Comparison of ENCODE assay signal across 8 mouse cellular contexts in genomic region chr1:131245089-131245856, GRCm38 (mm10). TPM values are rescaled to one million over a fixed set of nuclear protein-coding genes. Genes with fewer than 3 reads are reported as not detected.
DNase-seq lines count a peak whose midpoint lies in the region; ATAC-seq and TF ChIP-seq lines count a peak whose summit lies in the region.

Rassf5 (minus strand) TSS chr1:131245258.

- H3K9ac ChIP-seq in lung, postnatal 0 days (replicated peaks; ENCODE audit: low read depth) = peak within 1 kb of the TSS; percentile 59

- H3K4me1 ChIP-seq in G1E (ENCODE audit: insufficient read depth, low read depth, low read length) = peaks cover 7% of the 10 kb centered on the region; the same call in 1 of the 2 replicates
- peaks cover 28% of the 10 kb centered on the region for H3K4me1 ChIP-seq in hindbrain, embryonic 10.5 days (replicated peaks)
- peaks cover 3% of the 10 kb centered on the region; the same call in 1 of the 2 replicates for H3K4me1 ChIP-seq in lung, postnatal 0 days (ENCODE audit: insufficient read depth, low read depth, low read length)

- H3K27me3 ChIP-seq in G1E (ENCODE audit: insufficient read depth, low read length) = peaks cover 54% of the 10 kb centered on the region
- H3K27me3 ChIP-seq in hindbrain, embryonic 10.5 days (ENCODE audit: insufficient read depth, poor library complexity, severe bottlenecking) = peaks cover 87% of the 10 kb centered on the region
- H3K27me3 ChIP-seq in lung, postnatal 0 days (replicated peaks; ENCODE audit: insufficient read depth, low read length) = 0 out of 2 replicates have a peak, but pooled peaks cover 9% of the 10 kb centered on the region

- H3K4me3 ChIP-seq in G1E (ENCODE audit: low read depth, low read length) = peak within 1 kb of the TSS; percentile 17; the same call in 1 of the 2 replicates
- peak within 1 kb of the TSS; percentile 70 for H3K4me3 ChIP-seq in hindbrain, embryonic 10.5 days
- peak within 1 kb of the TSS; percentile 65 for H3K4me3 ChIP-seq in lung, postnatal 0 days (ENCODE audit: low read depth, low read length)

- TF ChIP-seq EP300 in lung, postnatal 0 days (IDR thresholded peaks at IDR 0.05) = no peak

- H3K27ac ChIP-seq in hindbrain, embryonic 10.5 days = peak within 1 kb of the TSS; percentile 79
- H3K27ac ChIP-seq in lung, postnatal 0 days (ENCODE audit: low read length) = 0 out of 2 replicates have a peak within 1 kb of the TSS, but pooled peaks have one; percentile 26

- no peaks in the 10 kb centered on the region for H3K36me3 ChIP-seq in G1E (replicated peaks)
- no peaks in the 10 kb centered on the region for H3K36me3 ChIP-seq in hindbrain, embryonic 10.5 days
- H3K36me3 ChIP-seq in lung, postnatal 0 days (ENCODE audit: insufficient read depth, low read length) = no peaks in the 10 kb centered on the region

- peaks cover 13% of the 10 kb centered on the region for H3K9me3 ChIP-seq in G1E (replicated peaks)
- H3K9me3 ChIP-seq in hindbrain, embryonic 10.5 days = no peaks in the 10 kb centered on the region
- H3K9me3 ChIP-seq in lung, postnatal 0 days (ENCODE audit: low read length) = no peaks in the 10 kb centered on the region

- WGBS in hindbrain, embryonic 10.5 days = 1% methylated on average over 59 of the region's 60 CpGs
- 1% methylated on average over 59 of the region's 60 CpGs for WGBS in lung, postnatal 0 days

- peak within 1 kb of the TSS; percentile 98 for H3K4me2 ChIP-seq in lung, postnatal 0 days (replicated peaks; ENCODE audit: low read depth, low read length)

- no peak for DNase-seq in G1E (ENCODE audit: low spot score)
- peak; percentile 86 for DNase-seq in cerebellum, adult 8-10 months
- peak in 1 of 2 experiments; percentile 63 for DNase-seq in frontal cortex, adult 2 months (ENCODE audit: extremely low spot score in 1 of 2, low spot score in 1 of 2)
- peak; percentile 67 for DNase-seq in hindbrain, embryonic 10.5 days (ENCODE audit: low spot score)
- DNase-seq in layer of hippocampus, adult 9-10 months (ENCODE audit: low spot score) = peak; percentile 8
- peak; percentile 71 for DNase-seq in lung, postnatal 0 days (ENCODE audit: low spot score)
- peak; percentile 47 for DNase-seq in ovary, postnatal 10 days (ENCODE audit: low spot score)
- DNase-seq in thymus, postnatal 14 days = peak; percentile 48

- TF ChIP-seq CTCF in G1E (IDR thresholded peaks at IDR 0.05; ENCODE audit: low read depth, low read length) = no peak
- peak; percentile 23; the same call in 1 of the 2 replicates for TF ChIP-seq CTCF in lung, postnatal 0 days (IDR thresholded peaks at IDR 0.05)

- no peak for ATAC-seq in G1E (ENCODE audit: extremely low read depth, insufficient number of reproducible peaks, low FRiP score, poor library complexity, severe bottlenecking)
- peak; percentile 85 for ATAC-seq in lung, postnatal 0 days

RNA-seq across cellular contexts. Expression of gene Rassf5, which starts in this region (rescaled TPM):
- total RNA-seq in G1E (2014; fragmentation: Nextera tagmentation) (0.75 and 1.1 TPM in 2 replicates), G1E (2017) (3.1 and 3.5 TPM in 2 replicates)
- polyA plus RNA-seq in G1E (2012) = 0.43 and 0.51 TPM in 2 replicates
- polyA plus RNA-seq in frontal cortex, adult 2 months (2012; rRNA removed) = 10.3 and 11.9 TPM in 2 replicates
- 1.4 and 1.6 TPM in 2 replicates for polyA plus RNA-seq in hindbrain, embryonic 10.5 days (2016; fragmentation: Nextera tagmentation; extraction: Ambion mirVana)
- polyA plus RNA-seq in lung, postnatal 0 days (2015; fragmentation: Nextera tagmentation; extraction: Ambion mirVana) = 7.5 and 8.3 TPM in 2 replicates

Comparison
In these comparisons a context has a peak if more than half of its experiments do, and no peak if none do; other contexts are left out.
1. H3K4me3 ChIP-seq: peak in every context shown above with its lines; median percentile 70 in hindbrain, embryonic 10.5 days; 65 in lung, postnatal 0 days; 17 in G1E.